Mouse (Mus musculus) lung, embryonic 14.5 days (tissue): Measurements from ENCODE around the gene Ackr1. TPM values are rescaled to one million over a fixed set of nuclear protein-coding genes. Genes with fewer than 3 reads are reported as not detected.

ENCODE experiments used
- ATAC-seq: fragments of 200-750 bp; cut with Nextera tagmentation; 2 replicates; pipeline ENCODE4 v1.8.0; 2017; ENCODE audit warnings: mild to moderate bottlenecking, moderate TSS enrichment, moderate library complexity; ENCODE audit not compliant: insufficient read depth
- DNase-seq: peaks from one replicate; pipeline ENCODE4 v3.0.0-alpha.2; 2015
- H3K27ac ChIP-seq: fragments of 300-500 bp; sonication (generic); 2 replicates; pipeline ENCODE4 v1.5.1; 2014; ENCODE audit warnings: low read depth, mild to moderate bottlenecking, moderate library complexity
- H3K27me3 ChIP-seq: fragments of 300-500 bp; sonication (generic); 2 replicates; pipeline ENCODE4 v1.6.1; 2014; ENCODE audit warnings: low read length, control low read depth; ENCODE audit not compliant: insufficient read depth
- H3K36me3 ChIP-seq: fragments of 300-500 bp; sonication (generic); 2 replicates; pipeline ENCODE4 v1.6.1; 2014; ENCODE audit warnings: control low read depth; ENCODE audit not compliant: insufficient read depth
- H3K4me1 ChIP-seq: fragments of 300-500 bp; sonication (generic); 2 replicates; pipeline ENCODE4 v1.6.1; 2014; ENCODE audit warnings: antibody characterized with exemption, control low read depth; ENCODE audit not compliant: insufficient read depth
- H3K4me2 ChIP-seq: fragments of 300-500 bp; sonication (generic); 2 replicates; pipeline ENCODE4 v1.6.1; 2014; ENCODE audit warnings: mild to moderate bottlenecking
- H3K4me3 ChIP-seq: fragments of 300-500 bp; sonication (generic); 2 replicates; pipeline ENCODE4 v1.5.1; 2014; ENCODE audit warnings: low read depth, low read length
- H3K9ac ChIP-seq: fragments of 300-500 bp; sonication (generic); 2 replicates; pipeline ENCODE4 v1.6.1; 2014
- H3K9me3 ChIP-seq: fragments of 300-500 bp; sonication (generic); 2 replicates; pipeline ENCODE4 v1.6.1; 2016; ENCODE audit warnings: low read depth, low read length, control low read depth
- CTCF ChIP-seq: IDR thresholded peaks from 2 replicates; pipeline ENCODE4 v1.5.1; 2016; ENCODE audit warnings: antibody characterized with exemption, low read depth
- WGBS: fragments of 180-500 bp; shearing (Covaris S2); extraction: QIAGEN DNeasy Blood & Tissue Kit; methylation state at CpG from one replicate; pipeline ENCODE4 v1.1.7; 2014; 5-methylcytosine and 5-hydroxymethylcytosine counted together
- polyA plus RNA-seq: library from polyadenylated mRNA; unstranded; fragments of >200 nt; fragmentation: Nextera tagmentation; extraction: Ambion mirVana; gene quantifications from 2 replicates; pipeline ENCODE4 v1.2.1, GENCODE M21; 2014

The Ackr1 gene
- polyA plus RNA-seq, 1 experiment from 2014 or later: 0.54 TPM

GRCm38 (mm10) chr1:173367356-173368046 lies 34.0 kb upstream of the Ackr1 start, which contains the start of gene Cadm3:
Gene Cadm3 (minus strand): TSS chr1:173367695.
- DNase-seq (peak; percentile 42), ATAC-seq (peak; percentile 80)
- Histone ChIP-seq H3K4me2 (peak within 1 kb of the TSS; percentile 90), H3K36me3 (no peaks in the 10 kb centered on the region), H3K9me3 (no peaks in the 10 kb centered on the region), H3K27me3 (peaks cover 24% of the 10 kb centered on the region), H3K4me1 (0 out of 2 replicates have a peak, but pooled peaks cover 3% of the 10 kb centered on the region), H3K4me3 (peak within 1 kb of the TSS; percentile 50), H3K27ac (no peak within 1 kb of the TSS), H3K9ac (peak within 1 kb of the TSS; percentile 38)
- no peak for TF ChIP-seq CTCF
- WGBS: under 1% methylated on average over 45 of the region's 46 CpGs

GRCm38 (mm10) chr1:173366701-173367355 lies 33.3 kb upstream of the Ackr1 start:
- peak overlapping the region; percentile 90 for H3K4me2 ChIP-seq

GRCm38 (mm10) chr1:173365970-173366409 lies 32.4 kb upstream of the Ackr1 start:
- no peaks in the 10 kb centered on the region for H3K9me3 ChIP-seq
- H3K9ac ChIP-seq: no peak overlapping the region
- no peaks in the 10 kb centered on the region for H3K36me3 ChIP-seq
- no peak for DNase-seq
- peak overlapping the region; percentile 90 for H3K4me2 ChIP-seq
- no peak overlapping the region for H3K27ac ChIP-seq
- H3K27me3 ChIP-seq: peaks cover 24% of the 10 kb centered on the region
- no peak for TF ChIP-seq CTCF
- H3K4me1 ChIP-seq: 0 out of 2 replicates have a peak, but pooled peaks cover 3% of the 10 kb centered on the region
- peak overlapping the region; percentile 50; the same call in 1 of the 2 replicates for H3K4me3 ChIP-seq
- WGBS: 2% methylated on average over 13 of the region's 13 CpGs
- ATAC-seq: peak; percentile 28; the same call in 1 of the 2 replicates

More at GRCm38 (mm10) chr1:173366701-173367355, 33.3 kb upstream of the Ackr1 start:
- Histone ChIP-seq H3K9me3 (no peaks in the 10 kb centered on the region), H3K9ac (peak overlapping the region; percentile 38), H3K36me3 (no peaks in the 10 kb centered on the region), H3K4me1 (0 out of 2 replicates have a peak, but pooled peaks cover 3% of the 10 kb centered on the region), H3K27ac (no peak overlapping the region), H3K27me3 (peaks cover 24% of the 10 kb centered on the region), H3K4me3 (peak overlapping the region; percentile 50)
- DNase-seq (peak; percentile 12), ATAC-seq (peak; percentile 67)
- no peak for TF ChIP-seq CTCF
- WGBS: under 1% methylated on average over 31 of the region's 31 CpGs

GRCm38 (mm10) chr1:173364125-173364800 lies 30.7 kb upstream of the Ackr1 start:
- Histone ChIP-seq H3K9me3 (no peaks in the 10 kb centered on the region), H3K4me3 (no peak overlapping the region), H3K4me2 (no peak overlapping the region), H3K27me3 (peaks cover 24% of the 10 kb centered on the region), H3K9ac (no peak overlapping the region), H3K27ac (no peak overlapping the region), H3K4me1 (0 out of 2 replicates have a peak, but pooled peaks cover 3% of the 10 kb centered on the region), H3K36me3 (no peaks in the 10 kb centered on the region)
- DNase-seq (no peak), ATAC-seq (no peak)
- WGBS: 77% methylated on average over 4 of the region's 4 CpGs
- no peak for TF ChIP-seq CTCF

- Histone ChIP-seq H3K4me2 (no peak overlapping the region), H3K9ac (no peak overlapping the region), H3K27ac (no peak overlapping the region), H3K36me3 (no peaks in the 10 kb centered on the region), H3K4me1 (0 out of 2 replicates have a peak, but pooled peaks cover 3% of the 10 kb centered on the region), H3K27me3 (peaks cover 24% of the 10 kb centered on the region), H3K4me3 (no peak overlapping the region), H3K9me3 (no peaks in the 10 kb centered on the region)
- no peak for TF ChIP-seq CTCF
- ATAC-seq (no peak), DNase-seq (no peak)
- 84% methylated on average over 2 of the region's 2 CpGs for WGBS
Measured at GRCm38 (mm10) chr1:173363436-173363835, 29.9 kb upstream of the Ackr1 start.

GRCm38 (mm10) chr1:173361651-173362050 lies 28.1 kb upstream of the Ackr1 start:
- Histone ChIP-seq H3K4me1 (0 out of 2 replicates have a peak, but pooled peaks cover 2% of the 10 kb centered on the region), H3K4me3 (no peak overlapping the region), H3K9ac (no peak overlapping the region), H3K36me3 (no peaks in the 10 kb centered on the region), H3K27ac (no peak overlapping the region), H3K4me2 (no peak overlapping the region), H3K27me3 (peaks cover 13% of the 10 kb centered on the region; the same call in 1 of the 2 replicates), H3K9me3 (no peaks in the 10 kb centered on the region)
- ATAC-seq (peak; percentile 54; the same call in 1 of the 2 replicates), DNase-seq (peak; percentile 87)
- WGBS: 28% methylated on average over 6 of the region's 6 CpGs
- no peak for TF ChIP-seq CTCF
